Mouse (Mus musculus): ENCODE data around the gene Actg1.

- TF ChIP-seq CTCF (IDR thresholded peaks at IDR 0.05; ENCODE audit: low read depth, low read length) = no peak
- no peak for TF ChIP-seq POLR2A (IDR thresholded peaks at IDR 0.05; ENCODE audit: insufficient read depth, low read length)
- no peak for TF ChIP-seq EP300 (IDR thresholded peaks at IDR 0.05; ENCODE audit: insufficient read depth, low read depth, low read length)
Observed at GRCm38 (mm10) chr11:120316690-120317254, 31.6 kb downstream of the Actg1 start.
